Mouse (Mus musculus) embryonic facial prominence, embryonic 14.5 days (tissue): ENCODE measurements around the gene 1700010B08Rik. TPM values are rescaled to one million over a fixed set of nuclear protein-coding genes. Genes with fewer than 3 reads are reported as not detected.

ENCODE experiments used
- microRNA-seq: library from miRNA; unstranded; fragments of <30 nt; microRNA quantifications from one replicate; pipeline ENCODE4, GENCODE M21; 2016; ENCODE audit warnings: borderline number of aligned reads
- polyA plus RNA-seq: library from polyadenylated mRNA; unstranded; fragments of >200 nt; fragmentation: Nextera tagmentation; extraction: Ambion mirVana; gene quantifications from 2 replicates; pipeline ENCODE4 v1.2.1, GENCODE M21; 2014

The 1700010B08Rik gene
- polyA plus RNA-seq, 1 experiment from 2014 or later, result not detected

Small RNAs within 50 kb of the gene (microRNA-seq; reads per million reads assigned to microRNA genes)
- gene Mir6340, result not detected

Other genes starting within 250 kb of the 1700010B08Rik start
- not detected in 2 replicates for gene 1700021F07Rik, start 196.8 kb upstream of the 1700010B08Rik start, polyA plus RNA-seq
- not detected in 2 replicates for gene Ankrd60, start 141.1 kb upstream of the 1700010B08Rik start, polyA plus RNA-seq
- gene Rab22a, start 59.7 kb upstream of the 1700010B08Rik start, polyA plus RNA-seq, result 47.5 and 50.8 TPM in 2 replicates
- 12.9 and 15.4 TPM in 2 replicates for gene Vapb, start 18.1 kb downstream of the 1700010B08Rik start, polyA plus RNA-seq